Mouse (Mus musculus) Muller cell, postnatal 12 days (primary cell): Measurements from ENCODE around the gene Tcf7.

Experiments used
- DNase-seq: peaks from one replicate; pipeline ENCODE4 v3.0.0-alpha.2; 2015; ENCODE audit errors: inconsistent ontology term

Tcf7 gene

DNA sequence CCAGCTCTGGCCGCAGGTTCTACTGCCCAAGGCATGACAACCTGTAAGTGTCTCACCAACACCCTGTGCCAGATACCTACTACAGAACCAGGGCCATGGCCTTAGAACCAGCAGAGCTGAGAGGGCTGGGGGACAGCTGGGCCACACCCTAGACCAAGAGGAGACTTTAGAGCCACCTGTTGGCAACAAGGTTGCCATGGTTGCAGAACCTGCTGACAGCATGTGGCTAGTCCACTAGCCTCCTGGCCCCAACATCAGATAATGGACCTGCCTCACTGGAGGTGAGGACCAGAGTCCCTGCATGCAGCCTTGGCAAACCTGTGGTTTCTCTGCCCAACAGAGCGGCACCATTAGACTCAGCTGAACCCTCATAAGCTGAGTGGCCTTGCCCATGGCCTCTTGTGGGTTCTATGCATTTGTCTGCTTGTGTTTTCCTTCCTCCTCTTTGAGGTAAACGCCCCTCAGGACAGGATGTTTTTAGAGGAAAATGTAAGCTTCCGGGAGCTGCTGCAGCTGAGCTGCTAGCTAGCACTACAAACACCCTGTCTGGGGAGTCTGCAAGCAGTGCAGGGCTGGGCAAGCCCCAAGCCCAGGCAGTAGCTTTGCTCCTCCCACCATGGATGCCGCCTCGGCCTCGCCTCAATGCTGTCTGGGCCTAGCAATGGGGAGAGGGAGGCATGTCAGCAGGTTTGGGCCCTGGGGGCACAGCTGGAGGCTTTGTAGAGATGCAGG is 14.5 kb downstream of the Tcf7 start:
- no peak for DNase-seq

DNA sequence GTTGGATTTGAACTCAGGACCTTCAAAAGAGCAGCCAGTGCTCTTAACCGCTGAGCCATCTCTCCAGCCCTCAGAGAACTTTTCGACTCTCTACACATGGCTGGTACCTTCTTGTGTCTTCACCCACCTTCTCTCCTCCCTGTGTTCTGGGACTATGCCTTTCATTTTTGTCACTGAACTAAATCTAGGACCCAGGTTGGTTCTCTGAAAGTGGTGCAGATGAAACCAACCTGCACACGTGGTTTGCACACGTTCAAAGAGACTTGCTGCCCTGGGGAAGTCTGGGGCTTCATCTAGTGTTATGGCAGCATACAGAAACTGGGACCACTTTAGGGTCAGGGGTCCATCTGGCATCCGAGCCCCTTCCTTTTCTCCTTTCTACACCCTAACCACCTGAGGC is 15.5 kb downstream of the Tcf7 start:
- DNase-seq = no peak

DNA sequence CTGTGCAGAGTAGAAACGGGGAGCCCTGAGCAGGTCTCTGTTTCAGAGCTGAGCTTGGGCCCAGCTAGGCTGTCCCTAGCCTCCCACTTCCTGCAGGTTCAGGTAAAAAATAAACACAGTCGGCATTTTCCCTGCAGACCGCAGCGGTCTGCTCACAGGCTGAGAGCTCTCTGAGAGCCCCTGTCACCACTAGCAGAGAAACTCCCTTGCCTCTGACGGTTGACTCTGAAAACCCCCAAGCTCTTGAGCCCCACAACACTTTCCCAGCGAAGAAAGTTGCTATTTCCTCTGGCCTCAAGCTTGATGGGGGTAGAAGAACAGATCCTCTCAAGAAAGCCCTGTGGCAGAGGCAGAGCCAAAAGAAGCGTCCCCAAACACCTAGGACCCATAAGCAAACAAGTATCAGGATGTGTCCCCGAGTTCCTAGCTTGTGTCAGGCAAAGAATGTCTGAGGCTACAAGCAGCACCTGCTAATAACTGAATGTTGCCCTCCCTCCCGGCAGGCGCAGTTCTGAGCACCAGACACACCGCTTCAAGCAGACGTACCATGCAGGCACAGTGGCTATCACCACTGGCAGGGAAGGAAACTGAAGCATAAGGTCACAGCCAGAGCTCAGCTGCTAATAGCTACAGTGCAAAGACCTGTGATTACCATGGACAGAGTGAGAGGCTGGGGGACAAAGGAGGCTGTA is 17.1 kb downstream of the Tcf7 start:
- DNase-seq = no peak

DNA sequence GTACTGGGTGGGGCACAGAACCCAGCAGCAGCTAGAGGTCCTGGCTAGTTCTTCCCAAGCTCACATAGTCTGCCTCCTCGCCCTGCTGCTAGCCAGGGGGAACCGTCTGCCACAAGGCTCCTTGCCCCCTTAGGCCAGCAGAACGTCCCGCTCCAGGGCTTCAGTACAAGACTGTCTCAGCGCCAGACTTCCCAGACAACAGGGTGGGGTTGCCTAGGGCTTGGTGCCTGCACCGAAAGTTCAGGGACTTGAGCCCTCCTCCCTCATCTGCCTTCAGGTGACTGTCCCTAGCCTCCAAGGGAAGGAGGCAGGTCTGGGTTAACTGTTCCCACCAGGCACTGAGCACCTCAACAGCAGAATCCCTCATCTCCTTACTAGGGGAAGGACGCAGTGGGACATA is 17.9 kb downstream of the Tcf7 start:
- no peak for DNase-seq

DNA sequence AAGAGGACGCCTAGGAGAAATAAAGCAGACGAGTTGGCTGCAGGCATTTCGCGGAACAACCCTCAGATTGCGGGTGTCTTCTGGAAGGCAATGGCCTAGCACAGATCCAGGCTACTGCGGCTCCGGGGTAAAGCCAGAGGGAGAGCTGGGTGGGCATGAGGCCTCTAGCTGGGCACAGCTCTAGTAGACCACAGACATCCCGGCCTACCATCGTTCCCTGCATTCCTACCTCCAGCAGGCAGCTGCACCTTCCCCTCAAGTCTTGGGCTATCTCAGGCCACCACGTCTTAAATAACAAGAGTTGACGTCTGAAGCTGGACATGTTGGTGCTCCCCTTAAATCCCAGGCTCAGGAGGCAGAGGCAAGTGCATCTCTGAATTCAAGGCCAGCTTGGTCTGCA is 20.5 kb downstream of the Tcf7 start:
- no peak for DNase-seq

DNA sequence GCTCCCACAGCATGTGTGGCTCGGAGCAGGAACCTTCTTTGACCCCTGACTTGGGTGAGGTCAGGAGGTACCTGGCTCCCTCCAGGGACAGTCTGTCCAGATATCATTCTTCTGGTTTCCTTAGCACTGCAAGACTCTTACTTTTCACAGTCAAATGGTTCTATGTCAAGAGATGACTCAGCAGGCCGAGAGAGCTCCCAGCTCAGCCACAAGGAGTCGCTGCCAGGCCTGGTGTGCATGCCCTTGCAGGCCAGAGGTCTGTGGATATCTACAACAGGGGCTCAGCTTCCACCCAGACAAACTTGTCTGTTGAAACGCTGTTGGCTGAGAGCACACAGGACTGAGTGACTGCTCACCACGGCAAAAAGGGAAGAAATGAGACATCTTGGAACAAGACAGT is 20.9 kb downstream of the Tcf7 start:
- peak; percentile 51 for DNase-seq

DNA sequence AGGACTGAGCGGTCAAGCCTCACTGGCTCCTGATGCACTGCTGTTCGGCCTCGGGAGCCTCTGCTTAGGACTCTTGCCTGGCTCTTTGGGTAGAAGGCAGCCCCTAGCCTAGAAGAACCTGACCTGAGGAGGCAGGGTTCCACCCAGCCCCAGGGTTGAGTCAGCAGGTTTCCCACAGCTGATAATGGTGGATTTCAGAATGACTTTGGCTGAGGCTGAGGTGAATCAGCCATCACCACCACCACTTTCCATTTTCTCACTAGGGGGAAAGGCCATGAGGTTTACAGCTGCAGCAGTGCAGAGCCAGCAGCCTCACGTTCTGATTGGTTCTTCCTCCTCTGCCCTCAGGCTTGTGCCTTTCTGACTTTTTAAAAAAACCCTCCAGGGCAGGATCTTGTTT is 21.9 kb downstream of the Tcf7 start:
- DNase-seq = peak; percentile 53

DNA sequence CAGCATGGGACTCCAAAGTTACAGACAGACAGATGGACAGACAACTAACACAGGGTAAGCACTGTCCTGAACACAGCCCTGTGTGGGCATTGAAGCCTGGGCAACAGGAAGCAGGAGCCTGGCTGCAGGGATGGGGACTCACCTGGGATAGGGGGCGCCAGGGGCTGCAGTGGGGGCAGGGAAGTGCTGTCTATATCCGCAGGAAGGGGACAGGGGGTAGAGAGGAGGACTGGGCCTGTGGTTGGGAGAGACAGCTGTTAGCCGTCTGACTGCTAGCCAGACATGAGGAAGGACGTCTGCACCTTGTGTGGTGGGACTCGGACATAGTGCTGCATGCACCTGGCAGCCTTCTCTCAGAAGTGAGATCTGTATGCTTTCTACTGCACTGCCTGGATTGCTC is 24.1 kb downstream of the Tcf7 start:
- no peak for DNase-seq

DNA sequence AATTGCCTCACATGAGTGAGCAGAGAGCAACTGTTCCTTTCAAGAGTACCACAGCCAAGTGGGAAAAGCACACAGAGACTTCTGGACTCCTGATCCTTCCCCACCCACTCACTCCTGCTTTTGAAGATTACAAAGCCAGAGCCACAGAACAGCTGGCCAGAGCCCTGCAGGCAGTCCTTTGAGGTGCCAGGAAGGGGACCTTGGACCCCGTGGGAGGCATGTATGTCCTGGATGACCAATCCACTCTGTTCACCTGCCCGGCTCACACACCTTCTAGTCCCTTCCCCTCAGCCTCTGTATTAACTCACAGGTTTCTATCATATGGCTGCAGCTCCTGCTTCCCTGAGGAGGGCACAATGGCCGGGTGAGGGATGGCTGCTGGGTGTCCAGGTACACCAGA is 25.4 kb downstream of the Tcf7 start:
- no peak for DNase-seq

DNA sequence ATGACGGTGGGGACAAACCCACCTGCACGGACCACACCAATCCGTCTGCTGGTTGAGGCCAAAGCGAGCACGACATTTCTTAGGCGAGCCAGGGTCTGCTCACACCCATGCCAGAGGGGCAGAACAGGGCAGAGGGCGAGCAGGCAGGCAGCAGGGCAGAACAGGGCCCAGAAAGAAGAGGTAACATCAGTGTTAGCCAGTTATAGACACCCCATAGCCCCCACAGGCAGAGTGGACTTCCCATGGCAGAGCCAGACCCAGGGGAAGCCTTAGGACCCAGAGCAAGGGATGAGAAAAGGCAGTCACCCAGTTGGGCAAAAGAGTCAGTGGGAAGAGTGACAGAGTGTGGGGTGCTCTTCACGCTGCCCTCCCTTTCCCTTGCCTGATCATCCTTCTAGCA is 27.7 kb downstream of the Tcf7 start:
- DNase-seq = no peak

DNA sequence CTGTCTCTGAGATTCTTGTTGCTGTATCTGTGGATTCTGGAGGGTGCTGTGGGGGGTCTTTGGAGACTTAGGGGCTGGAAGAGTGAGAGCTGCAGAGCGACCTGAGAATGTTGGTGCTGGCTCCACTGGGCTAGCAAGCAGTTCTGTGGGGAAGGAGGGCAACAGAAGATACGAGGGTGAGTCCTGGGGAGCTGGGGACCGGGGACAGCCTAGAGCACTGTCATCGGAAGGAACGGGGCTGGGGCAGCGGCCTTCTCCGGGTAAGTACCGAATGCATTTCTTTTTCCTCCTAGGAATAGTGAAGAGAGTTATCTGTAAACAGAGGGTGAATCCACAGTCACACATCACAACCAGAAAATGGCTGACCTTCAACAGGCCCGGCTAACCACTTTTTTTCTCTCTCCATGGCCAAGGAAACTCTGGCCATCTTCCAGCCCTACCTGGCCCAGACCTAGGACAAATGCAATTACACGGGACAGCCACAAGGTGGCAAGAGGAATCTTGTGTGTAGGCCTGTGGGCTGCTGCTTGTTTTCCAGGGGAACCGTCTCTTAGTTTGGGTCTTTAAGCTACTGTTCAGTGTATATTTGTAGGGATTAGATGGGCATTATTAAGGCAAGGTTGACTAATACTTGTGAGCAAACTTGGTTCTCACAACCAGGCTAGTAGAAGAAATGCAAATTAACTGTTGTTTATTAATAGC is 29.0 kb downstream of the Tcf7 start:
- peak; percentile 39 for DNase-seq

DNA sequence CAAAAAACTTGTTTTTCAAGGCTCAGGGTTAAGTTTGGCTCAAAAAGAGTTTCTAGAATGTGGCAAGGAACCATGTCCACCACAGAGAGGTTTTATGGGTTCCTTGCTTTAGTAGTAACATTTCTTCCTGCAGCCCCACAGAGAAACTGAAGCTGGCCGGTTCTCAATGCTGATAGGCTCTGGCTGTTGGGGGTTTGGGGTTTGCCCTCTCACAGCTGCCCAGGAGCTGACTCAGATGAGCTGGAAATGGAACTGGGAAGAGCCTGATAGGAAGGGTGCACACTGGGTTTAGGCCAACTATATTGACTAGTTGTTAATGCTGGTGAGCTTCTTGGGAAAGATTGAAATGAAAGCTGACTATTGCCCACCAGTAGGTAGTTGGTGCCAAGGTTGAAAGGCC is 30.1 kb downstream of the Tcf7 start:
- DNase-seq = no peak

DNA sequence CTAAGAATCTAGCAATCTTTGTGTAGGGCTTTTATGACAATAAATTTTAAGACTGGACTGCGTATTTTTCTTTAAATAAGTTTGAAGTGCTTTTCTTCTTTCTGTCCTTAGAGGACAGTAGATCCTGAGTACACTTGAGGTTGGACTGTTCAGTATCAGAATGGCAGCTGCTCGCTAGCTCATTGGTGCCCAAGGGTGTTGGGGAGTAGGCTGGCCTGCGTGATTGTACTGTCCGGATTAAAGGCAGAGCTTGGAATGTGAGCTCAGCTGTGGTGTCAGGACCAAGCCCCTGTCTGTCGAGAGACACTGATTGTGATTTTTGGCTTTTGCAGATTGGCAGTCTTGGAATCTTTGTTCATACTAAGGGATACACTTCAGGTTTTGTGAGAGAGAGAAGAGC is 31.0 kb downstream of the Tcf7 start:
- DNase-seq = no peak

DNA sequence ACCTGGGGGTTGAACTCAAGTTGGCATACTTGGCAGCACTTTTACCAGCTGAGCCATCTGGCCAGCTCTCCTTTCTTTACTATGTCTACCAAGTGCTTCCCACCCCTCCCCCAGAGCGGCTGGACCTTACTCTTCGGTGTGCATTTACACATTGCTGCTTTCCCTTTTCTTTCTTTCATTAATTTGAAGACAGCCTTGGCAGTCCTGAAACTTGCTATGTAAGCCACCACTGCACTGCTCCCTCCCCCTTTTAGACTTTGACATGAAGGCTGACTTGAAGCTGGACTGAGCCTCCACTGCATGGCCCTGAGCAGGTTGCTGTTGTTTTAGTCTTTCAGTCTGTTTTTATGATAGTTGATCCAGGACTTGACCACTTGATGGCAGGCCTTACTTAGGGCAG is 33.4 kb downstream of the Tcf7 start:
- no peak for DNase-seq

DNA sequence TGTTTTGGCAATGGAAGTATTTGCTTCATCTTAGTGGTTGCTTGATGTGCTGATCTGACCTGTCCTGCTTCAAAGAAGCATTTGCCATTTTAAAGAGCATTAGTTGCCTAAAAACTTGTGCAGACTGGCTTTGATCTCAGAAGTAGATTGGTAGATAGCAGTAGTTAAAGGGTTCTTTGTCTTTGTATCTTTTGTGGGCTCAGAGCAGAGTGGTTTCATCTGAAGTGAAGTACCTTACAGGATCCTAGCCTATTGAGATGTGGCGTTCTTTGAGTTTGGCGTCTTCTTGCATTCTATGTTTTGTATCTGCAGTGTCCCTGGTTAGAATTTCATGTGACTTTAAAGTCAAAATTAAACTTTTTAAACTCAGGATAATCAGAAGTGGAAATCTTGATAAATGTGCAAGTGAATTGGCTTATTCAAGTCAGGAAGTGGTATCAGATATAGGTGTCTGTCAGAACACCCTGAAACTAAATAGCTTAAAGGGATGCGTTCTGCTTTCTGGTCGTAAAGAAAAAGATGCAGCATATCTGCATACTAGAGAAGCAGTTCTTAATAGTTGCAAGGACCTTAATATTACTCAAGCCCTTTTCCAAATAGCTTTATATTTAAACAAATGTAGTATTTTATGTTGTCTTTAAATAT is 41.8 kb downstream of the Tcf7 start:
- no peak for DNase-seq

DNA sequence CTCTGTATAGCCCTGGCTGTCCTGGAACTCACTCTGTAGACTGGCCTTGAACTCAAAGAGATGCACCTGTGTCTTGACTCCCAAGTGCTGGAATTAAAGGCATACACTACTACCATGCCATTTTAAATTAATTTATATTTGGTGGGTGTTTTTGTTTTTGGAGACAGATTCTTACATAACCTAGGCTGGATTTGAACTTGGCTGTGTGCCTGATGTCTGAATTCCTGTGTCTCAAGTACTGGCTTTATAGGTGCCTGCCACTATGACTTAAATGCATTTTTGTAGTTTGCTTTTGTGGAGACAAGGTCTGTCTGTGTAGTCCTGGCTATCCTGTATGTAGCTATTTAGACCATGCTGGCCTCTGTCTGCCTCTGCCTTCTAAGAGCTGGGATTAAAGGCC is 48.3 kb downstream of the Tcf7 start:
- no peak for DNase-seq

DNA sequence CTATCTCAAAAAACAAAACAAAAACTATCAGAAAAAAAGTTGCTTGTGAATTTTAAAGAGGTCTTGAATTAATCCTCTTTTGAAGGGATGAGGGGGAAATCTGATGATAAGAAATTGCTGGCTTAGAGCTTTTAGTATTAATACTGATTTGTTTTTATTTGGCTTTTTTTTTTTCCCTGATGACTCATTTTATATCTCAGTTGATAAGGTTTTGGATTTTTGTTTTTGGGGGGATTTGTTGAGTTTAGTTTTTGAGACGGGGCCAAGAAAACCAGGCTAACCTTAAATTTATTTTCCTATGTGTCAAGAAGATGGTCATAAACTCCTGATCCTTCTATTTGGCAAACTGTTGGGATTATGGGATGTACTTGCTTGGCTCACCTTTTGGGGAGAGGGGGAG is 48.9 kb downstream of the Tcf7 start:
- no peak for DNase-seq

DNA sequence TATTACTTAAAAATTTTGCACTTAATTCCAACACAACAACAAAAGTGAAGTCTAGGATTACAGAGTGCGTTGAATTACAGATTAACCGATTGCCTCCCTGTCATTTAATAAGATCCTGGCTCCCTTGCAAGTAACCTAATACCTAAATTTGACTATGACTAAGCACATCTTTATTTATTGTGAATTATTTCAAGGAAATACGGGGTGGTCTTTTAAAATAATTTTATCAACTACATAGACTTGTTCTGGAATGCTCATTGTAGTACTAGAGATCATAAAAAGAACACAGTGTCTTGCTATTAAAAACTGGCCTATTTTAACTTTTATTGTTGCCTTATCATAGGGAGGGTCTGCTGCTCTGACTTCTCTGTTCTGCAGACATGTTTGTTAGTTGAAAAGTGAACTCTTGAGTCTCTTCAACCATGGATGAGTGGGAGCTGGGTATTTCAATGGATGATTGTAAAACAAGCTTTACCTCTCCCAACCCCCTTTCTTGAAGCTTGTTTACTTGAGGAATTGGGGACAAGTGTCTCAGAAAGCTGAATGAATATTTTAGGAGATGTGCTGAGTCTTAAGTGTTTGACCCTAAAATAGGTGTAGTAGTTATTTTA is 49.7 kb downstream of the Tcf7 start:
- no peak for DNase-seq

DNA sequence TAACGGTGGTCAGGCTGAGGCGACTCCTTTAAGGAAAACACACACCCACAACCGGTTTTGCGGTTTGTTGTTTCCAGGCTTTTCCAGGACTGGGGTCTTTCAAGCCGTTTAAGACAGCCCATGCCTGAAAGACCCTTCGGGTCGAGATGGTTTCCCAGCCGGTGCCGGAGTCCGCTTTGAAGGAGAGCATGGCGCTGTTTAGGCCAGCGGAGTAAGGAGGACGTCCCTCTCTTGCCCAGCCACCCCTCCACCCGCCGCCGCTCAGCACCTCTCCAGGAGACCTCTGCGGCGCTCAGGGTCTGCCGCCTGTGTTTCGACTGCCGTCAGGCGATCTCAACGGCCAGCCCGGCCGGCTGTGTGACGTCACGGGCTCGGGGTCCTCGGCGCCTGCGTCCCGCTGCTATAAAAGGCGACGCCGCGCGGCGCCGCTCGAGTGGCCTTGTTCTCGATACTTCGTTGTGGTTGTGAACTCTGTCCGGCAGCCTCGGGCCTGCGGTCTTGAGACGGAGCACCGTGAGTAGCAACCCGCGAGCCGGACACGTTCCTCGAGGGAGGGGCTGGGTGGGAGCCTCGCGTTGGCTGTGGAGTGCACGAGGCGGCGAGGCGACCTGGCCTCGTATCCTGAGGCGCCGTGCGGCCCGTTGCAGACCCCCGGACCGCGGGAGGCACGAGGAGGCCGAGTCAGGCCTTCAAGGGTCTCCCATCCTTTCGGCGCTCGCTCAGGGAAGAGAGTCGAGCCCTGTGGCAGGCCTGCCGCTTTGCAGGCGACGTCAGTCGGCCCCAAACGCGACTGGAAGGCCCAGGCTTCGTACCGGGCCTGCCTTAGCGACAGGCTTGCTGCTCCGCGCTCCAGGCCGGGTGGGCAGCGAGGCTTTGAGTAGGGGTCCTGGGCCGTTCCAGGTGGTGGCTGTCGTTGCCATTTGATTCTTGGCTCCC is 50.9 kb downstream of the Tcf7 start, which contains the start of gene Skp1a:
Gene Skp1a (plus strand): TSS at position 390 of the 936 bp plus-strand sequence.
- peak; percentile 92 for DNase-seq

DNA sequence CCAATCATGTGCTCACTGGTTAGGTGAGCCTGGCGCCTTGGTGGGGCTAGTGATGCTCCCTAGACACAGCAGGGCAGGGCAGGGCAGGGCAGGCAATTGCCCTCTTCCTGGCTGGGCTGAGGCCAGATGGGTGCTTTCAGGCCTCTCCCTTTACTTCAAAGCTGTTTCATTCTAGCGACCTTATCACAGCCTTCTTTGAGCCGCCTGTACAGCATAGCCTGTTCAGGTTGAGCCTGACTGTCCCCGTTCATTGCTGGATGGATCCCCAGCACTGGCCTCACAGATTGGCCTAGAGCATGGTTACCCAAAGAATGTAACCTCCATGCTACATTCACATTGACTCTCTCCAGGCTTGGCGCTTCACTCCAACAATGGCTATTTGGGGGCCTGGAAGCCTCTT is 52.1 kb downstream of the Tcf7 start:
- DNase-seq = no peak
